Mouse (Mus musculus) spleen, embryonic (tissue): Measurements from ENCODE around the gene Rab6a.

ENCODE experiments used
- CTCF ChIA-PET: fragments of 350-600 bp; sonication (Branson Sonifier 250); formaldehyde crosslinking; loops from one replicate; lab custom pipeline; 2022; lab: Charles Lee

The Rab6a gene

DNA sequence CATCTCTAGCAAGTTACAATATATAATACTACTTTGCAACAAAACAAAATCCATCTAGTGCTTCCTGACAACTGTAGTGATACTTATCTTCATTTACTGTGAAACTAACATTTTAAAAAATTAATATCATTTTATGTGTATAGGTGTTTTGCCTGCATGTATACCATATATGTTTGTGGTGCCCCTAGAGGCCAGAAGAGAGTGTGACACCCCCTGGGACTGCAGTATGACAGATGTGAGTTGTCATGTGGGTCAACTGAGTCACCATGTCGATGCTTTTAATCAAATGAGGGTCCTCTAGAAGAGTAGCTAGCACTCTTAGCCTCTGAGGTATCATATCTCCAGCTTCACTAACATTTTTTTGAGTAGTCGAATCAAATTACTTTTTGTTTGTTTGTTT lies 15.1 kb downstream of the Rab6a start:
- CTCF ChIA-PET: interaction anchor here (0.6 kb wide), 1 partner anchor 137 kb away, joined by 7 read pairs; no protein-coding TSS in a partner anchor

DNA sequence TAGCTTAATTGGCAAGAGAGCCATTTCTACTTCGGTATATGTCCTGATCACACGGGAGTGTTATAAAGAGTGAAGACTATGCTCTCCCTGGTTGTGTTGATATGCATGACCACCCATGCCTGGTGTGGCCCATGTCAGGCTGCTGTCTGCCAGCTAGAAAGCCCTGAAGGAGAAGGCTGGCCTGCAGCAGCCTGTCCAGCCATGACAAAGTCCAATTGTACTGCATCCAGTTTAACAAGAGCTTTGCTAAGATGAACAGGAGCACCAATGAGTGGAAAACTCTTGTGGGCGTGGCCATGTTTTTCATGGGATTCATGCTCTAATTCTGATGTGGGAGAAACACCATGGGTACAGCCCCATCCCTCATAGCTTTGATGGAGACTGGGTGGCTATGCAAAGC lies 17.3 kb downstream of the Rab6a start:
- CTCF ChIA-PET: no interaction called here

DNA sequence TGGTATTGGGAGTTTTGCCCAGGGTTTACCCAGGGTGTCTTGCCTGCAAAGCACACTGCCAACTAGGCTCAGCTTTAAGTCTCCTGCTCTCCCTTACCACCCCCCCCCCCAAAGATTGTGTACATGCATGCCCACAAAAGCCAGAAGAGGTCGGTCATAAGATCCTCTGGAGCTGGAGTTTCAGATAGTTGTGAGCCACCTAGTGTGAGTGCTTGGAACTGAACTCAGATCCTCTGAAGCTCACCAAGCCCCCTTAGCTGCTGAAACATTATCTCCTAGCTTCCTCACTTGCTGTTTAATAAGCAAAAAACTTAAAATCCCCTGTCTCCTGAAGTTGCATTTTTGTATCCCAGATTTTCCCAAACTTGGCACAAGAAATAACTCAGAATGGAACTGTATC lies 30.4 kb downstream of the Rab6a start:
- CTCF ChIA-PET: interaction anchor here (0.5 to 0.6 kb wide), 3 partner anchors 21 to 1197 kb away, joined by 4 to 5 read pairs (median 4); no protein-coding TSS in a partner anchor

DNA sequence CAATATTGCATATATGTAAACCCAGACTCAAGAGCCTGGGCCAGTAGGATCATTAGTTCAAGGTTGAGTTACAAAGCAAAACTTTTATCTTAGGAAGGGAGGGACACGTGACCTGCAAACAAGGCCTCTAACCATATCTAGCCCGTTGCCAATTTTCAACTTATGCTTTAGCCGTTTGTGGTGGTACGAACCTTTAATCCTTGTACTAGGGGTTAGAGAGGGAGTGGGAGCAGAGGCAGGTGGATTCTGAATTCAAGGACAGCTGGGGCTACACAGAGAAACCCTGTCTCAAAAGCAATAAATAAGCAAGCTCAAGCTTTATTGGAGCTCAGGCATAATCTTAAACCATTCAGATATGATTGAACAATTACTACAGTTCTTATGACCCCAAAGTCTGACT lies 35.2 kb downstream of the Rab6a start:
- CTCF ChIA-PET: no interaction called here

DNA sequence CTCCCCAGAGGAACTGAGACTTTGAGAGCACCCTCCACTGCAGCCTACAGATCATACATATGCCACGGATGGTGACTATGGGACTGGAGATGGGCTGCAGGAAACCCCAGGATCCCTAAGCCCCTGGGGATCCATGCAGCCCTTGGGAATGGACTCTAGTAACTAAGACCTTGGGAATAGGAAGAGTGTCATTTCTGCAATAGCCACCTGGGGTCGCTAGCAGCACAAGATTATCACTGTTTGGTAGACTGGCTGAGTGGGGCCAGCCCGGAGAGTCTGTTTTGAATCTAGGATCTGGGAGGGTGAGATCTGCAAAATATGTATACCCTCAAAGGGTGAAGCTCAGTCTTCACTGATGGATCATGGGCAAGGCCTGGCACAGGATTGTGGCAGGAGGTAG lies 37.9 kb downstream of the Rab6a start:
- CTCF ChIA-PET: interaction anchor here (1.3 kb wide), 1 partner anchor 20 kb away, joined by 3 read pairs; no protein-coding TSS in a partner anchor

DNA sequence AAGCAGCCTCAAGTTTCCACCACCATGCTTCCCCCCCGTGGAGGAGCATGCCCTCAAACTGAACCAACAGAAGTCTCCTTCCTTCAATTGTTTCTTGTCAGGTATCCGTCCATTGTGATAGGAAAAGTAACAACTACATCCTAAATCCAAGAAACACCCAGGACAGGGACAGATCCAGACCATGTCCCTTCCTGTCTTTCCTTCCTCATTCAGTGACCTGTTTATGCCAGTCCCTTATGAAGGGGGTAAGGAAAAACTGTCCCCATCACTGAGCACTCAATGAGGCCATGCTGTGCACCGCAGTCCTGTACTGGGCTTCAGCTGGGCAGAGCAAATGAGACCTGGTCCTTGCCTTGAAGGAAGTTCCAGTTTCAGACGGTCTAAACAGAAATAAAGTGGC lies 41.9 kb downstream of the Rab6a start:
- CTCF ChIA-PET: no interaction called here

DNA sequence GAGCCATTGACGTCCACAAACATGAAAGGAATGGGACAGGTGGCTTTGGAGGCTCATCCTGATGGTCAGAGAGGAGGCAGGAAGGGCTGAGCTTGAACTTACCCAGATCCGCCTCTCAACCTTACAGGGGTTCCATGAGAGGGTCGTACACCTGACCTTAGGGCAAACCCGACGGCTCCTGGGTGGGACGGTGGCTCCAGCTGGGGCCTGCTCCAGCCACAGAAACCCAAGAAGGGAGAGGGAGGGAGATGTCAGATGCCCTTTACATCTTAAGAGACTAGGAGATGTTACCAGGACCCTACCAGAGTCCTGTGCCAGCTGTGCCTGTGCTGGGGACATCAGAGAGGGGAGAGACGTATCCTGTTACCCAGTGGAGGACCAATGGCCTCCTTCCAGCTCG lies 42.6 kb downstream of the Rab6a start:
- CTCF ChIA-PET: no interaction called here

DNA sequence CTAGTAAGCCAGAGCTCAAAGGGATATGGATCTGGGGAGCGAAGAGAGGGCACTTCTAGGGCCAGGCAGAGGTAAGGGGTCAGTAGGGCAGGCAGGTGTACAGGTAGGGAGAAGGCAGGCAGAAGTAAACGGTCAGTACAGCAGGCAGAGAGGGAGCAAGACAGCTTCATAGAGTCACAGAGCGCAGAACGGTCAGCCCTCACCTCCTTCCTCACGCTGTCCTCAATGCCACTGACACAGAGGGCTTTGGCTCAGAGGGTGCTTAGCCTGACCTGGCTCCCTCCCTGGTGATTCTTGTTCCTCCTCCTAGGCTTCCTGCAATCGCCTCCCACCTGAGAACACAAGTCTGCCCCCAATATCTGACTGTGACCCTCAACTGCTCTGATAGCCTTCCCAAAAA lies 43.2 kb downstream of the Rab6a start:
- CTCF ChIA-PET: no interaction called here

DNA sequence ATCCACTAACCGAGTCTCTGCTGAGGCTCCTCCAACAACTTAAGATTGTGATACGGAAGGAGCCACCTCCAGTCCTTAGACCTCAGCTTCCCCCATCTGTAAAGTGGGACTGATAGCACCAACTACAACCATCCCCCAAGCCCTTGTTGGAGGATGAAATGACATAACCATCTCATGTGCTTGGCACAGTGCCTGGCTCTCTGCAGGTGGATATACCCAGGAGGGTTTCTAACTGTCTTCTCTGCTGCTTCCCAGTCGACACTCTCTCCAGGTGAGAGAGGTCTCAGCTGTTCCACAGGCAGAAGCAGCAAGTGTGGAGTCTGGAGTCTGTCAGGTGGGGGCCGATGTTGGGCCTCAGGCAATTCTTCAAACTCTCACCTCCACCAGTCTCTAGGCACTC lies 43.8 kb downstream of the Rab6a start:
- CTCF ChIA-PET: no interaction called here

DNA sequence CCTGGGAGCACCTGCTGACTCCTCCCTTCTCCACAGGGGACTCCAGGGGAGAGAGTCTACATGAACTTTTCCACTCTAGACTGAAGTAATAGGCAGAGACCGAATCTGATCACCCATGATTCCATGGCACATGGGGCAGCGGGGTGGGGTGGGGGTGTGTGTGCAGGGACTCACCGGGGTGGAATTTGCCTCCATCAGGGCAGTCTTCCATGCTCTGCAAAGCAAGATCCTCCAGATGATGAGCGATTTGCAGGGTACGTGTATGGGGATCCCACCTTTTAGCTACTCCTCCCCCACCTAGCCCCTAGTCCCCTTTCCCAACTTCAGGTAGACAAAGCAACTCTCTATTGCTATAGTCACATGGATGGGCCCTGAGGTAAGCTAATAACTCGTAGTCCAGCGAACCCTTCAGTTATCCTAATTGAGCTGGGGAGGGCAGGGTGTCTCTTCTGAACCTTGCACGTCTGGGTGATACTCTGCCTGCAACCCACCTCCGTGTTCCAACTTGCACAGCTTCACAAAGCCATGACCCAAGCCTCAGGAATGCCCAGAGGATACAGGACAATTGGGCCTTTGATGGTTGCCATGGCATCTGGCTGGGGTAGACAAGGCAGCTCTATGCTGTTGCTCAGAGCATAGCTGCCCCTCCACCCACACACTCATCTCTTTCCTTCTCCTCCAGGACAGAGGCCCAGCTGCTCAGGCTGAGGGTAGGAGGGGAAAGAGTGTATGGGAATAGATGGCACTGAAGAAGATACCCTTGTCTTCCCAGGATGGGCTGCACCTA lies 46.5 kb downstream of the Rab6a start:
- CTCF ChIA-PET: no interaction called here

DNA sequence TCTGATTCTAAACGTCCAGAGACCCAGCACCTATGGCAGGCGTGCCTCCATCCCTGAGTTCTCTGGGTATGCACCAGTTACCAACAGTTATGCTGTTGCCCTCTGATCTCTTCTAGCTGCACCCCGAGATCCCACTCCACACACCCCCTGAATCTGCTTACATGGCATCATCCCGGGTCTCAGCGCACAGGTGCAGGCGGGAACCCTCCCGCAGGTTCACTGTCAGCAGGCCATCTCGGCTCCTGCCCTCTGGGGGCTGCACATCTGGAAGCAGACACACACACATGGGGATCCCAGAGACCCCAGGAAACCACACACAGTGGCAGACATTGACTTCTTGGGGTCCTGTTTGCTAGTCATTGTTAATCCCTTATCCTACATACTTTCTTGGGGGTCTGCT lies 47.2 kb downstream of the Rab6a start:
- CTCF ChIA-PET: no interaction called here

DNA sequence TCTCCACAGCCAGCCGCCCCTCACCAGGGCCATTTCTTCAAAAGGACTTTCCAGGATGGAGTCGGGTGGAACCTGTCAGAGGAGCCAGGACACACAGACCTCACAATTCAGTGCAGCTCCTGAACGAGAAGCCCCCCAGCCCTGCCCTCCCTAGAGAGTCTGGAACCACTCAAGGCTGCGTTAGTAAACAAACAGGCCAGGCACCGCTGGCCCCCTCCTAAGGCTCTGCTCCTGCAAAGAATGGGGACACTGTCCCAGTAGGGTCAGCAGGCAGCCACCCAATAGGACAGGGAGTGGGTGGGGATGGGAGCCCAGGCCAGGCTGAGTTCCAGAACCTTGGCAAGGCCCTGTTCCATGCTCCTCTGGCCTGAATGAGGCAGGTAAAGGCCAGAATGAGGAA lies 49.5 kb downstream of the Rab6a start:
- CTCF ChIA-PET: no interaction called here

DNA sequence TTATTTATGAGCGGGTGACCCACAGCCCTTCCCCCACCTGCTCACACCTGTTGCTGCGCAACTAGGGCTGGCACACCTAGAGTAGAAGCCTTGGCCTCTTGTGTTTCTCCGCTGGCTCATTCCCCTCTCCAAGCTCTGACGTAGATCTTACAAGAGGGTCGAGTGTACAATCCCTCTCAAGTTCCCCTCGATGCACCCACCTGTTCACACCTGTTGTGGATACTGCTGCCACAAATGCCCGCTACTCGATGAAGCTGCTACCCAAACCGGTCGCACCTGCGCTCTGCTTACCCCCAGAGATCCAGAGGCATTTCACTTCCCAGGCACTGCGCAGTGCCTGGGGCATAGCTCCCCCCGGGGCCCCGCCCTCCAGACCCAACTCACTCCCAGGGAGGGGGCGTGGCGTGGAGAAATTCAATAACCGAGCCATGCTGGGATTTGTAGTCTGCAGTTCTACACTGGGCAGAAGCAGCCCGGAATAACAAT lies 50.9 kb downstream of the Rab6a start:
- CTCF ChIA-PET: no interaction called here

DNA sequence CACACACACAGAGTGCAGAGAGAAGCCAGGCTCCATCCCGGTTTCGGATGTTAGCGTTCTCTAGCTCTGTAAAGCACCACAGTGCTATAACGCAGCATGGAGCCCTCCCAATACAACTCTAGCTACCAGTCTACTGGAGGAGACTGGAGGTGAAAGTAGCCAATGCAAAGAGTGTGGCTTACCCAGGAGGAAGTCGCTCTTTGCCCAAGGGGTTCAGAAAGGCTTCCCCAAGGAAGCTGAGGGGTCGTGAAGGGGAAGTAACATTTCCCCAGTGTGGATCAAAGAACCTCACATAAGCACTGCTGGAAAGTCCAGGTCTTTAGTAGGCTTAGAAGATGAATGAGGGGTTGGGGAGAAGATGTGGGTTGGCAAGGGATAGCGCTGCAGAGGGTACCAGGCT lies 54.1 kb downstream of the Rab6a start:
- CTCF ChIA-PET: interaction anchor here (0.6 kb wide), 1 partner anchor 10 kb away, joined by 3 read pairs; no protein-coding TSS in a partner anchor

DNA sequence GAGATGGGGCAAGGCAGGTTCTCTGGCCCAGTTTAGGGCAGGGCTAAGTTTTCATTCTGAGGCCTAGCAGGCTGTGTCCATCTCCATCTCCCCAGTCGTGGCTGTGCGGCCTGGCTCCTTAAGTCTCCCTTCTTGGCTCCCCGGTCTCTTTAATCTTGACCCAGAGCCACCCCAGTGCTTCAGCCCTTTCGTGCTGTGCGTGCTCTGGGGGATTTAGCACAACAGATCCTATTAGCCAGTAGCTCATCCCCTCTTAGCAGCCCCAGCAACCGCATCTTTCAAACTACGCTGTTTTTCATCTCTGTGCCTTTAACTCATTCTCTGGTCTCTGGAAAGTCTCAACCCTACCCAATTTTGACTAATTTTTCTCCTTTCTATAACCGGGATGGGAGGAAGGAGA lies 55.0 kb downstream of the Rab6a start, which contains the start of gene Plekhb1:
Plekhb1 (minus strand) TSS at position 184 of the 400 bp plus-strand sequence.
- CTCF ChIA-PET: interaction anchor here (0.8 kb wide), 1 partner anchor 10 kb away, joined by 3 read pairs; no protein-coding TSS in a partner anchor

DNA sequence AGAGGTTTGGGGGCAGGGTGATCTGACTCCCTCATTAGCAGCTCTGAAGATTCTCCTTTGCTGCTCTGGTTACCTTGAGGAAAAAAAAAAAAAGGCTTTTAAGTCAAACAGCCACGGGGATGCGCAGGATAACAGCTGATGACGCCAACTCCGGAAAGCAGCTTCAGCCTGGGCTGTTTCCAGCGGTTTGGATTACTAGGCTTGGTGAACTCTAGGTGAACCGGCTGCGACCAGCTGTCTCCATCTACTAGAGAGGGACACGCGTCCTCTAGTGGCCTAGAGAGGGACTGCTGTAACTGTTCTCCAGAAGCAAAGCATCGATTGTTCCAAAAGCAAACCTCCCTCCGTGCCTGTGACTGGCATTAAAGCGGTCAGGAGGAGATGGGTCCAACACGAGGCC lies 56.0 kb downstream of the Rab6a start:
- CTCF ChIA-PET: interaction anchor here (0.7 to 1.3 kb wide), 2 partner anchors 140 to 143 kb away, joined by 4 read pairs; no protein-coding TSS in a partner anchor

DNA sequence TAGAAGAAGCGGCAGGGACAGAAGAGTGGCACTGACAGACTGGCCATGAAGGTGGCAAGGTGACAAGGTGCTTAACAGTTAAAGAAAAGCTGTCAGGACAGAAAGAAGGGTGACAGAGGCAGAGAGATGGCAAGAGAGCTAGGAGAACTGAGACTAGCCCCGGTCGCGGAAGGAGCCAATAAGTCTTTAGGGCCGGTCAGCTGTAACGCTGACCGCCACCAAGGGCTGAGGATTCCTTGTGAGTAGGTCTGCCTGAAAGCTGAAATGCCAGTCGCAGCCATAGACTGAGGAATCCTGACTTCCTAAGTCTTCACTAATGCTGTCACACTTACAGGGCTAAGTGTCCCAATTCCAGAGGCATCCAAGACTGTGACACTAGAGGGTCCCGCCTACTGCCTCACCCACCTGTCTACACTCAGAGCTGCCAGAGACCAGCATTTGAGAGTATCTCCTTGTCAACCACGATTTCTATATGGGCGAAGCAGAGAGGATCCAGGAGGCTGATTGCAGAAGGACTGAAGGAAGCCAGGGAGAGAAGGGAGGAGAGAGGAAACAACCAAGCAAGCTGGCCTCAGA lies 56.6 kb downstream of the Rab6a start:
- CTCF ChIA-PET: interaction anchor here (0.6 to 1.3 kb wide), 3 partner anchors 140 to 159 kb away, joined by 3 to 4 read pairs (median 4); no protein-coding TSS in a partner anchor

DNA sequence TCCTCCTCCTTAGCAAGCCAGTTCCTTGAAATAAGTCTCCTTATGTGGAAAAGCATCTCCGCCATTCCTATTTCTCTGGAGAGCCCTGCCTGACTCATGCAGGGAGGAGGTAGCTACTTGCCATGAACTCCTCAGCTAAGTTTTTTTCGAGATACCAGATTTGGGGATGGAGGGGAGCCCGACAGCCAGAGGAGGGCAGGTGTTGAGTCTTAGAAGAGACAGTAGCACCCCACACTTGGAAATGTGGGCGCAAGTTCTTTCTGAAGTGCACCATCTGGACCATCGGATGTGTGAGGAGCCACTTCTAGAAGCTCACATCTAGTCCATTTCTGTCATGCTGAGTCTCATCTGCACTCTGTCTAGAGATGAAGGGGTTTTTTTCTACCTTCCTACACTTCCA lies 63.4 kb downstream of the Rab6a start:
- CTCF ChIA-PET: no interaction called here

DNA sequence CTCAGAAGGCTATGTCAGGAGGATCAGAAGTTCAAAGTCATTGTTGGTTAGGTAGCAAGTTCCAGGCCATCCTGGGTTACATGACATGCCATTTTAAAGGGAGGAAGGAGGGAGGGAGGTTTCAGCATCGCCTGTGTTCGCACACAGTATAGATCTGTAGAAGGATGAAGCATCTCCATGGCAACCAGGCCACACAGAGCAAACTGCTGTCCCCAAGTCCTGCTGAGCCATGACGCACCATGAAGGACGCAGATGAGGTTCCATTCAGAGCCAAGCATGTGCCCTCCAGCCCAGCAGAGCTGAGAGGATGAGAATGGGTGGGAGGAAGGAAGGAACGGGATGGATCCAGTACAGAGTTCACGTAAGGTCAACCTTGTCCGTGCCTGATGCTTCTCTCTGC lies 66.2 kb downstream of the Rab6a start:
- CTCF ChIA-PET: no interaction called here

DNA sequence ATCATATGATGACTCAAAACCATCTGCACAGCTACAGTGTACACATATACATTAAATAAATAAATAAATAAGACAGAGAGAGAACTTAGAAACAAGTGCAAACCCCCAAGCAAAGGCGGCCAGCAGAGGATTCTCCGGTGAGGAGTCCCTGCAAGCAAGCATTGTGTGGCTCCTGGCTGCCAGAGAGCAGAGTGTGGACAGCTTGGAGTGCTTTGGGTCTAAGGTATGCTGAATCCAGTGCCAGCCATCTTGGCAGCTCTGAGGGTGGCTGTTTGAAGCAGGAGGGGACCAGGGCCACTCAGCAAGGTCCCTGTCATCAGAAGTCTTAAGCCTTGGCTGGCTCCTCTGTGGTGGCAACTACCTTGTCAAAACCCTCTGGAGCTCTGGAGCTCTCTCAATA lies 67.7 kb downstream of the Rab6a start:
- CTCF ChIA-PET: no interaction called here

DNA sequence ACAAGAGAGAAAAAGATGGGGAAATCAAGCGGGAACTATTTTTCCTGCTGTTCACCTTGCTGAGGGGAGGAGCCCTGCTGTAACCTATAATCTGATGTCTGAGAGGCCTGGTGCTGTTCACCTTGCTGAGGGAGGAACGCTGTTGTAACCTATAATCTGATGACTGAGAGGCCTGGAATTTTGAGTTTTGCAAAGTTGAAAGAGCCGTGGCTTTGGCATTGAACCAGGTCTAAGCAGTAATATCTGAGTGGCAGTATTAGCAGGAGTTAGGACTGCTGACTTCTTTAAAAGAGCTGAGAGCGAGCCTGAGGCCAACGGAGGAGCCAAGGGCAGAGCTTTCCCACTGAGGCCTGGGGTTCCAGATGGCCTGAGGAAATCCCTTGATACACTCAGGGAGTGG lies 70.8 kb downstream of the Rab6a start:
- CTCF ChIA-PET: no interaction called here

DNA sequence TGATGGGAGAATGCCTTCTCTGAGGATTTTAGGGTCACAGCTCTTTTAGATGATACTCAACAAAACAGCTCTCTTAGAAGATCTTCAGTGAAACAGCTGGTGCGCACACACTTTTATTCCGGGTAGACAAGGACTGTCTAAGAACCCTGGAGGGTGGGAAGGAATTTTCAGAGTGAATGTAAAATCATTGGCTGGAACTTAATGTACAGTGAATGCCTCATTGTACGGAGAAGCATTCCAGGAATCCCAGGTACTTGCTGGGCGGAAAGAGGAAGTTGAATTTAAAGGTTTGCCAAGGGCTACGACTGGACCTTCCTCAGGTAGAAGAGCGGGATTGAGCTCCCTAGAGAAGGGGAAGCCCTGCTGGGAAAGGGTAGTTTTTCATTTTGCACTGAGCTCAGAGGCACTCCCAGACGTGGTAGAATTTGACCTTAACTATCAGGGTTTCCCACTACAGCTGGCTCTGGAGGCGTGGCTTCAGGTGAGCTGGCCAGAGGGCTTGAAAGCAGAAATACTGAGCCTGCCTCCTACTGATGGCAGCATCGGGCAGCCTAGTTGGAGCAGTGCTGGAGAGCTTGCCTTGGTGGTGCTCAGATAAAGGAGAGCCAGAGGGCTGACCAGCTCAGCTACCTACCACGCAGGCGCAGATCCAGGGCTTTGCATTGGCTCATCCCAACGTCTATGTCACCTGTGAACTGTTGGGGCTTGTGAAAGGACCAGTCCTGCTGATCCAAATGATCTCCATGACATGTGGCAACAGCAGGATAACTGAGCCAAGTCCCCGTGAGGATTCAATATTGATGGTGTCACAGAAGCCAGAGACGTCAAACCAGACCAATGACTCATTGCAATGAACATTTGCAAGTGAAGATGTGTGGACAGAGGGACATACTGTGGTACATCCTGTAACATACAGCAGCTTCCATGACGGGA lies 72.0 kb downstream of the Rab6a start:
- CTCF ChIA-PET: no interaction called here
